Mouse (Mus musculus) spleen, adult 2 months (tissue): ENCODE data around the gene 6430548M08Rik. TPM values are rescaled to one million over a fixed set of nuclear protein-coding genes. Genes with fewer than 3 reads are reported as not detected.

Source experiments
- DNase-seq, 2 experiments: peaks; one replicate each; pipeline versions ENCODE4 v3.0.0 to v3.0.0-alpha.2; 2012 to 2021; ENCODE audit warnings: low spot score in 2 of 2, low read depth in 1 of 2
- H3K27ac ChIP-seq: fragments of 200-500 bp; 2 replicates; pipeline ENCODE4 v1.5.1; 2012; ENCODE audit warnings: low read length, inconsistent platforms; ENCODE audit not compliant: insufficient read depth
- H3K27me3 ChIP-seq: fragments of 200-500 bp; 2 replicates; pipeline ENCODE4 v1.6.1; 2012; ENCODE audit warnings: mild to moderate bottlenecking, moderate library complexity, low read length, inconsistent platforms; ENCODE audit not compliant: control insufficient read depth, insufficient read depth
- H3K36me3 ChIP-seq: fragments of 200-500 bp; 2 replicates; pipeline ENCODE4 v1.6.1; 2012; ENCODE audit warnings: mild to moderate bottlenecking, low read length, inconsistent platforms; ENCODE audit not compliant: control insufficient read depth, insufficient read depth
- H3K4me1 ChIP-seq: fragments of 200-500 bp; 2 replicates; pipeline ENCODE4 v1.6.1; 2011; ENCODE audit warnings: inconsistent platforms; ENCODE audit not compliant: control insufficient read depth, insufficient read depth, insufficient read length
- H3K4me3 ChIP-seq: fragments of 200-500 bp; 2 replicates; pipeline ENCODE4 v1.5.1; 2011; ENCODE audit warnings: mild to moderate bottlenecking, inconsistent platforms; ENCODE audit not compliant: insufficient read depth, insufficient read length; ENCODE audit errors: extremely low read depth
- CTCF ChIP-seq: fragments of 200-500 bp; IDR thresholded peaks from 2 replicates; pipeline ENCODE4 v1.5.1; 2011; ENCODE audit warnings: mild to moderate bottlenecking, inconsistent platforms; ENCODE audit not compliant: insufficient read depth, insufficient read length, insufficient replicate concordance; ENCODE audit errors: extremely low read depth
- POLR2A ChIP-seq: fragments of 200-500 bp; IDR thresholded peaks from 2 replicates; pipeline ENCODE4 v1.6.1; 2011; ENCODE audit warnings: low read depth, low read length, inconsistent platforms
- WGBS: fragments of 180-500 bp; shearing (Covaris S2); methylation state at CpG from one replicate; pipeline ENCODE4 v1.1.7; 2018; 5-methylcytosine and 5-hydroxymethylcytosine counted together
- polyA plus RNA-seq: library from polyadenylated mRNA; depleted of rRNA; stranded (reverse); fragments of >200 nt; gene quantifications from 2 replicates; pipeline ENCODE4 v1.2.3, GENCODE M21; 2012

6430548M08Rik gene
- polyA plus RNA-seq, 1 experiment, result 20.6 TPM

GRCm38 (mm10) chr8:120188510-120188909 lies 74.6 kb downstream of the 6430548M08Rik start:
- H3K27me3 ChIP-seq, result no peaks in the 10 kb centered on the region
- H3K27ac ChIP-seq, result no peak overlapping the region
- H3K4me1 ChIP-seq, result no peaks in the 10 kb centered on the region; the same call in 1 of the 2 replicates
- H3K4me3 ChIP-seq, result no peak overlapping the region
- 81% methylated on average over 6 of the region's 6 CpGs for WGBS
- H3K36me3 ChIP-seq, result no peaks in the 10 kb centered on the region
- TF ChIP-seq POLR2A, result no peak
- TF ChIP-seq CTCF, result no peak
- DNase-seq, result no peak

DNA sequence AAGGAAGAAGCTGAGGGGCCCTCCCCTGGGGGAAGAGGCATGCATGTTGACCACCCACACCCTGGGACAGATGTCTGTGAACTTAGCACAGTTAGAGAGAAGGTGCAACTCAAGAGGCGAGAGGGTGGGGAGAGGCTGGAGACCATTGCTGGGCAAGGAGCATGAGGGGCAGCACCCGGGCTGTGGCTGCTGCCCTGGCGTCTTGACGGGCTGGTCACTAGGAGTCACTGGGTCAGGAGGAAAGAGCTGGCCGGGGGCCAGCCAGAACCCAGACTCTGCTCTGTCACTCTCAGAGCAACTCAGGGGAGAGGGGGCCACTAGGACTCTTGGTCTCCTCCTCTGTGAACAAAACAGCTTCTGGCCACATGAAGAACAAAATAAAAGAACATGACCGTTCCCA lies 75.5 kb downstream of the 6430548M08Rik start:
- no peaks in the 10 kb centered on the region for H3K27me3 ChIP-seq
- no peaks in the 10 kb centered on the region; the same call in 1 of the 2 replicates for H3K4me1 ChIP-seq
- no peak overlapping the region for H3K4me3 ChIP-seq
- no peak for DNase-seq
- no peak overlapping the region for H3K27ac ChIP-seq
- H3K36me3 ChIP-seq, result no peaks in the 10 kb centered on the region
- TF ChIP-seq CTCF (no peak), POLR2A (no peak)
- WGBS, result 74% methylated on average over 6 of the region's 6 CpGs

GRCm38 (mm10) chr8:120190107-120190809 lies 76.3 kb downstream of the 6430548M08Rik start:
- H3K4me3 ChIP-seq, result no peak overlapping the region
- no peaks in the 10 kb centered on the region for H3K27me3 ChIP-seq

GRCm38 (mm10) chr8:120190810-120191413 lies 77.0 kb downstream of the 6430548M08Rik start:
- Histone ChIP-seq H3K36me3 (no peaks in the 10 kb centered on the region), H3K27ac (peak overlapping the region; percentile 19; the same call in 1 of the 2 replicates), H3K4me3 (no peak overlapping the region), H3K27me3 (no peaks in the 10 kb centered on the region), H3K4me1 (no peaks in the 10 kb centered on the region; the same call in 1 of the 2 replicates)
- DNase-seq, result peak in 1 of 2 experiments; percentile 15
- WGBS, result 68% methylated on average over 20 of the region's 20 CpGs
- TF ChIP-seq POLR2A (no peak), CTCF (no peak)

More at GRCm38 (mm10) chr8:120190107-120190809, 76.3 kb downstream of the 6430548M08Rik start:
- no peak for DNase-seq
- TF ChIP-seq CTCF, result no peak
- no peak for TF ChIP-seq POLR2A
- H3K36me3 ChIP-seq, result no peaks in the 10 kb centered on the region
- WGBS, result 92% methylated on average over 17 of the region's 17 CpGs
- H3K4me1 ChIP-seq, result no peaks in the 10 kb centered on the region; the same call in 1 of the 2 replicates
- H3K27ac ChIP-seq, result no peak overlapping the region

DNA sequence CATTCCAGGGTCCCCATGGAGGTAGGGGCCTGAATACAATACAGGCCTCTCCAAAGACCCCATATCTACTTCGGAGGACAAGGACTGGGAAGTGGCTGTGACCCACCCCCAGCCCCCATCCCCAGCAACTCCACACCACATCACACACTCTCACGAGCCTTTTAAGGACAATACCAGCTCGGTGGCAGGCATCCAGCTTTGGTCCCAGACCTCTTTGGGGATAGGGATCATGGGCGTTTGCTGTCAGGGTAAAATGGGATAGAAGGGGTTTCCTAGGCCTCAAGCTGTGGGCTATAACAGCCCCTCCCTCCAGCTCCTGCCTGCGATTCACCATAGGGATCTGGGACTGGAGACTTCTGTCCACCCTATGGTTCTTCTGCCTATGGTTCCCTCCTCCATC lies 77.7 kb downstream of the 6430548M08Rik start:
- no peak for DNase-seq
- Histone ChIP-seq H3K4me1 (no peaks in the 10 kb centered on the region; the same call in 1 of the 2 replicates), H3K36me3 (no peaks in the 10 kb centered on the region), H3K4me3 (no peak overlapping the region), H3K27ac (no peak overlapping the region), H3K27me3 (no peaks in the 10 kb centered on the region)
- TF ChIP-seq CTCF (no peak), POLR2A (no peak)
- WGBS, result 85% methylated on average over 5 of the region's 5 CpGs

DNA sequence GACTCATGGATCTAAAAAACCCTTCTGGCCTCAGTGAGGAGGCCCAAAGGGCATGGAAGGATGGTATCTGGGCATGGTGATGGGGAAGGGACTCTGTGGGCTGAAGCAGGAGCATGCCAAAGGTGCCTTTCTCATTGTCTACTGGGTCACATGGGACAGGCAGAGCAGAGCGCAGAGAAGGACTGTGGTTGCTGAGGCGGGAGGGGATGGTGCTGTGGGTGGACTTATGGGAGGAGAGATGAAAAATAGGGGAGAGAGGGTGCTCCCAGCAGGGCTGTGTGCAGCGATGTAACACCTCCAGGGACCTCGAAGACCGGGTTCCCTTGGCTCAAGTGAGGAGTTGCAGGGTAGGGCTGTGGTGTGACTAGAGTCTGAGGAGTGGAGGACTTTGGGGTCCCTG lies 78.2 kb downstream of the 6430548M08Rik start:
- TF ChIP-seq POLR2A, result no peak
- no peak for TF ChIP-seq CTCF
- Histone ChIP-seq H3K27me3 (no peaks in the 10 kb centered on the region), H3K27ac (no peak overlapping the region), H3K4me3 (no peak overlapping the region), H3K36me3 (no peaks in the 10 kb centered on the region), H3K4me1 (no peaks in the 10 kb centered on the region; the same call in 1 of the 2 replicates)
- no peak for DNase-seq
- 94% methylated on average over 5 of the region's 5 CpGs for WGBS

GRCm38 (mm10) chr8:120201351-120201750 lies 87.4 kb downstream of the 6430548M08Rik start:
- no peaks in the 10 kb centered on the region for H3K4me1 ChIP-seq
- DNase-seq, result no peak
- TF ChIP-seq CTCF (no peak), POLR2A (no peak)
- no peaks in the 10 kb centered on the region for H3K36me3 ChIP-seq
- H3K4me3 ChIP-seq, result no peak overlapping the region
- WGBS, result 62% methylated on average over 6 of the region's 6 CpGs
- H3K27me3 ChIP-seq, result no peaks in the 10 kb centered on the region
- no peak overlapping the region for H3K27ac ChIP-seq
